Mouse (Mus musculus): ENCODE measurements around the gene Pkp4. TPM values are rescaled to one million over a fixed set of nuclear protein-coding genes. Genes with fewer than 3 reads are reported as not detected.

The Pkp4 gene
- polyA plus RNA-seq, 1 experiment from 2014 or later: 27.7 TPM

DNA sequence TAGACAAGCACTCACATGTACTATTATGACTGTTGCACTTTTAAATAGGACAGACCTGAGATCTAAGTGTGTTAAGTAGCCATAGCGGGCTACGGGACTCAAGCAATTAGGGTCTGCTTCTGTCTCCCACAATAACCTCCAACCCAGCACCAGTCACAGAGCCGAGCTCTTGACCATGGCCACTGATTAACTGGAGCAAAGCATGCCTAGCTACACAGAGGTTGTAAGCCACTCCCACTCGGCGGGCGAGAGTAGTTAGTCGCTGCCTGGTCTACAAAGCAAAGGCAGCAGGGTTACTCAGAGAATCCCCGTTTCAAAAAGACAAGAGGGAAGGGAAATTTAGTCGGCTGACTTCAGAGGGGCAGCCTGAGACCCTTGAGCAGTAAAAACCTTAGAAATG lies 70.0 kb downstream of the Pkp4 start:
- Histone ChIP-seq H3K27me3 (replicated peaks; ENCODE audit: control insufficient read depth, insufficient read depth, low read length) (no peaks in the 10 kb centered on the region), H3K4me2 (replicated peaks; ENCODE audit: low read depth) (0 out of 2 replicates have a peak overlapping the region, but pooled peaks have one; percentile 17), H3K36me3 (ENCODE audit: control insufficient read depth, insufficient read depth) (peaks cover 5% of the 10 kb centered on the region; the same call in 1 of the 2 replicates), H3K27ac (ENCODE audit: low read depth, low read length) (peak overlapping the region; percentile 35; the same call in 1 of the 2 replicates), H3K9me3 (ENCODE audit: control insufficient read depth) (no peaks in the 10 kb centered on the region), H3K4me3 (ENCODE audit: low read depth, low read length) (no peak overlapping the region), H3K4me1 (replicated peaks; ENCODE audit: control insufficient read depth, insufficient read depth, low read length) (no peaks in the 10 kb centered on the region; the same call in 1 of the 2 replicates), H3K9ac (ENCODE audit: low read depth, low read length) (no peak overlapping the region)
- 44% methylated on average over 9 of the region's 9 CpGs for WGBS
- no peak for TF ChIP-seq CTCF (IDR thresholded peaks at IDR 0.05; ENCODE audit: low read depth)
- no peak for ATAC-seq

GRCm38 (mm10) chr2:59231514-59231913 lies 70.9 kb downstream of the Pkp4 start:
- no peak for ATAC-seq
- Histone ChIP-seq H3K9ac (ENCODE audit: low read depth, low read length) (no peak overlapping the region), H3K9me3 (ENCODE audit: control insufficient read depth) (no peaks in the 10 kb centered on the region), H3K27me3 (replicated peaks; ENCODE audit: control insufficient read depth, insufficient read depth, low read length) (no peaks in the 10 kb centered on the region), H3K27ac (ENCODE audit: low read depth, low read length) (peak overlapping the region; percentile 35; the same call in 1 of the 2 replicates), H3K36me3 (ENCODE audit: control insufficient read depth, insufficient read depth) (peaks cover 5% of the 10 kb centered on the region; the same call in 1 of the 2 replicates), H3K4me1 (replicated peaks; ENCODE audit: control insufficient read depth, insufficient read depth, low read length) (no peaks in the 10 kb centered on the region; the same call in 1 of the 2 replicates), H3K4me3 (ENCODE audit: low read depth, low read length) (no peak overlapping the region), H3K4me2 (replicated peaks; ENCODE audit: low read depth) (no peak overlapping the region)
- TF ChIP-seq CTCF (IDR thresholded peaks at IDR 0.05; ENCODE audit: low read depth): no peak
- 76% methylated on average over 5 of the region's 5 CpGs for WGBS

DNA sequence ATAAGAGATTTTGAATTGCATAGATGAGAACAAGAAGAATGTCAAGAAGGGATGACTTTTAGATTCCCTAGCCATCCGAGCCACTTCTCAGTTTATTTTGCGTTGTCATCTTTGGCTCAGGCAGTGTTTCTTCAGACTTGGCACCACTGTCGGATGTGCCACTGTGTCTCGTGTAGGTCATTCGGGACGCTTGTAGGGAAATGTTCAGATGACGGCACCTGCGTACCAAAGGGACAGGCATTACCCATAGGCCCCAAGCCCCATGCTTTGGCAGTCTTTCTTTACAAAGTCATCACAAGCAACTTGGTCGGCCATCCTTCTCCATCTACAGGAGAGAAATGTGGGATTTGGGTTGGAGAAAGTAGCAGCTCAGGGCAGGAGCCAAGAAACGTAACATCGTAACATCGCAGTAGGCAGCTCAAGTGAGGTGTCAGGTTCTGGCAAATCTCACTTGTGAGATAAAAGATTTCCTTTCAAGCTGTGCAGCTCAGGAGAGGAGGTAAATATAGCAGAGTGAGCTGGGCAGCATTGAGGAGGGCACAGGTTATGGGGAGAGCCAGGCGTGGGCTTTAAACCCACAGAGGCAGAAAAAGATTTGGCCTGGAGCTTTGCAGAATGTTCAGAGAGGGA lies 72.8 kb downstream of the Pkp4 start:
- Histone ChIP-seq H3K4me3 (ENCODE audit: low read depth, low read length) (no peak overlapping the region), H3K27me3 (replicated peaks; ENCODE audit: control insufficient read depth, insufficient read depth, low read length) (no peaks in the 10 kb centered on the region), H3K36me3 (ENCODE audit: control insufficient read depth, insufficient read depth) (peaks cover 5% of the 10 kb centered on the region; the same call in 1 of the 2 replicates), H3K9ac (ENCODE audit: low read depth, low read length) (peak overlapping the region; percentile 17; the same call in 1 of the 2 replicates), H3K9me3 (ENCODE audit: control insufficient read depth) (no peaks in the 10 kb centered on the region), H3K27ac (ENCODE audit: low read depth, low read length) (peak overlapping the region; percentile 78), H3K4me1 (replicated peaks; ENCODE audit: control insufficient read depth, insufficient read depth, low read length) (no peaks in the 10 kb centered on the region; the same call in 1 of the 2 replicates), H3K4me2 (replicated peaks; ENCODE audit: low read depth) (no peak overlapping the region)
- no peak for ATAC-seq
- TF ChIP-seq CTCF (IDR thresholded peaks at IDR 0.05; ENCODE audit: low read depth): no peak
- WGBS: 85% methylated on average over 13 of the region's 13 CpGs

GRCm38 (mm10) chr2:59233936-59234335 lies 73.3 kb downstream of the Pkp4 start:
- Histone ChIP-seq H3K4me3 (ENCODE audit: low read depth, low read length) (no peak overlapping the region), H3K9ac (ENCODE audit: low read depth, low read length) (peak overlapping the region; percentile 17; the same call in 1 of the 2 replicates), H3K36me3 (ENCODE audit: control insufficient read depth, insufficient read depth) (peaks cover 5% of the 10 kb centered on the region; the same call in 1 of the 2 replicates), H3K4me1 (replicated peaks; ENCODE audit: control insufficient read depth, insufficient read depth, low read length) (no peaks in the 10 kb centered on the region; the same call in 1 of the 2 replicates), H3K27me3 (replicated peaks; ENCODE audit: control insufficient read depth, insufficient read depth, low read length) (no peaks in the 10 kb centered on the region), H3K4me2 (replicated peaks; ENCODE audit: low read depth) (no peak overlapping the region), H3K9me3 (ENCODE audit: control insufficient read depth) (no peaks in the 10 kb centered on the region), H3K27ac (ENCODE audit: low read depth, low read length) (peak overlapping the region; percentile 78)
- 55% methylated on average over 5 of the region's 5 CpGs for WGBS
- TF ChIP-seq CTCF (IDR thresholded peaks at IDR 0.05; ENCODE audit: low read depth): 0 out of 2 replicates have a peak, but pooled peaks have one; percentile 5
- ATAC-seq: peak; percentile 93

GRCm38 (mm10) chr2:59234537-59234936 lies 73.9 kb downstream of the Pkp4 start:
- no peak overlapping the region for H3K9ac ChIP-seq (ENCODE audit: low read depth, low read length)
- TF ChIP-seq CTCF (IDR thresholded peaks at IDR 0.05; ENCODE audit: low read depth): no peak
- H3K36me3 ChIP-seq (ENCODE audit: control insufficient read depth, insufficient read depth): peaks cover 5% of the 10 kb centered on the region; the same call in 1 of the 2 replicates
- no peaks in the 10 kb centered on the region; the same call in 1 of the 2 replicates for H3K4me1 ChIP-seq (replicated peaks; ENCODE audit: control insufficient read depth, insufficient read depth, low read length)
- H3K9me3 ChIP-seq (ENCODE audit: control insufficient read depth): no peaks in the 10 kb centered on the region
- 80% methylated on average over 5 of the region's 5 CpGs for WGBS
- H3K4me3 ChIP-seq (ENCODE audit: low read depth, low read length): no peak overlapping the region
- H3K27ac ChIP-seq (ENCODE audit: low read depth, low read length): peak overlapping the region; percentile 73
- ATAC-seq: no peak; the same call in 1 of the 2 replicates
- no peaks in the 10 kb centered on the region for H3K27me3 ChIP-seq (replicated peaks; ENCODE audit: control insufficient read depth, insufficient read depth, low read length)
- no peak overlapping the region for H3K4me2 ChIP-seq (replicated peaks; ENCODE audit: low read depth)

- Histone ChIP-seq H3K9me3 (ENCODE audit: control insufficient read depth) (no peaks in the 10 kb centered on the region), H3K9ac (ENCODE audit: low read depth, low read length) (no peak overlapping the region), H3K4me3 (ENCODE audit: low read depth, low read length) (no peak overlapping the region), H3K27ac (ENCODE audit: low read depth, low read length) (no peak overlapping the region), H3K36me3 (ENCODE audit: control insufficient read depth, insufficient read depth) (peaks cover 3% of the 10 kb centered on the region; the same call in 1 of the 2 replicates), H3K4me2 (replicated peaks; ENCODE audit: low read depth) (no peak overlapping the region), H3K4me1 (replicated peaks; ENCODE audit: control insufficient read depth, insufficient read depth, low read length) (peaks cover 5% of the 10 kb centered on the region), H3K27me3 (replicated peaks; ENCODE audit: control insufficient read depth, insufficient read depth, low read length) (no peaks in the 10 kb centered on the region)
- ATAC-seq: no peak
- no peak for TF ChIP-seq CTCF (IDR thresholded peaks at IDR 0.05; ENCODE audit: low read depth)
- 71% methylated on average over 10 of the region's 10 CpGs for WGBS
Observed at GRCm38 (mm10) chr2:59239841-59240395, 79.3 kb downstream of the Pkp4 start.

All from intestine, postnatal 0 days (tissue).